Mouse (Mus musculus): ENCODE data around the gene Pam16. TPM values are rescaled to one million over a fixed set of nuclear protein-coding genes. Genes with fewer than 3 reads are reported as not detected.

Gene Pam16
- polyA plus RNA-seq, 1 experiment from 2014 or later: 134 TPM

DNA sequence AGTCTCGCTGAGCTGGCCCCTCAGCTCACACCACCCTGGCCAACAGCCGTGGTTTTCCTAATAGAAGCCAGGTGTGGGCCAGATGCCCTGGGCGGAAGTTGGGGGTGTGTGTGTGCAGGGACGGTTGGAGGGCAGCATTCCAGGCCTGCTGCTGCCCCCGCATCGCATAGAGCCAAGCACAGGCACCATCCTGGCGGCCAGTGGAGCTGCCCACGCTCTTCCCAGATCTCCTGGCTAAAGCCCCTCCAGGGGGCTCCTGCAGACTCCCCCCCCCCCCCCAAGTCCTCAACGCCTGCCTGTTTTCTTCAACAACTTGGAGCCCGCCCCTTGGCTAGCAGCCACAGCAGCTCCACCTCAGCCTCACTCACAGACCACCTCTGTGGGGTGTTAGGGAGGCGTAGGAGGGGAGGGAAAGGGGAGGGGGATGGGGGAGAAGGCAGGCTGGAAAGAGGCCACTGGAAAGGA lies 34.0 kb upstream of the Pam16 start:
- Histone ChIP-seq H3K4me2 (peak overlapping the region; percentile 2; the same call in 1 of the 2 replicates), H3K27me3 (ENCODE audit: control insufficient read depth, insufficient read depth, low read length) (no peaks in the 10 kb centered on the region), H3K9ac (ENCODE audit: low read depth, low read length) (peak overlapping the region; percentile 58; the same call in 1 of the 2 replicates), H3K27ac (ENCODE audit: low read depth, low read length) (peak overlapping the region; percentile 75), H3K4me3 (ENCODE audit: low read depth, low read length) (no peak overlapping the region; the same call in 1 of the 2 replicates), H3K36me3 (ENCODE audit: control insufficient read depth, insufficient read depth, low read length) (peaks cover 10% of the 10 kb centered on the region), H3K9me3 (replicated peaks; ENCODE audit: control insufficient read depth, low read length) (no peaks in the 10 kb centered on the region), H3K4me1 (ENCODE audit: control insufficient read depth, insufficient read depth, low read length) (peaks cover 37% of the 10 kb centered on the region)
- WGBS (ENCODE audit: insufficient replicate concordance): 27% methylated on average over 11 of the region's 11 CpGs
- ATAC-seq (replicated peaks; ENCODE audit: insufficient number of reproducible peaks, low FRiP score, low TSS enrichment): peak; percentile 57

DNA sequence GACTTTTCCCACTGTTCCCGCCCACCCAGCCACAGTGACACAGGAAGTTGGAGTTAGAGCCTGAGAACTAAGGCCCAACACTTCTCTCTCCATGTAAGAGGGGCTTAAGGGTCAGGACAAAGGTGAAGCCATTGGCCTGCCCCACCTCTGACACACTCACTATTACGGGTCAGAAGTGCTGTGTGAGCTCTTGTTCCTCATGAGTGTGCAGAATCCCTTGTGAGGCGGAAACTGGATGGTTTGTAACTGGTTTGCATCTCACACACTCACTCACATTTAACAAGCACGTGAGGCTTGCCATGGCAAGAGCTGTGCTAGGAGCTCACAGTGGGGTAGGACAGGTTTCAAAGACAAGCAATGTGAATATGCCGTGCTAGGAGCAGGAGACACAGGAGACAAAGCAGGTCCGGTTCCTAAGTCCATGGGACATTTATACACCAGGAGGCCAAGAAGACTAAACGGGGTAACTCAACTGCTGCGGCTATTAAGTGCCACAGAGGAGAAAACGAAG lies 31.8 kb upstream of the Pam16 start:
- no peaks in the 10 kb centered on the region for H3K27me3 ChIP-seq (ENCODE audit: control insufficient read depth, insufficient read depth, low read length)
- 50% methylated on average over 9 of the region's 9 CpGs for WGBS (ENCODE audit: insufficient replicate concordance)
- no peak for ATAC-seq (replicated peaks; ENCODE audit: insufficient number of reproducible peaks, low FRiP score, low TSS enrichment)
- no peak overlapping the region for H3K4me2 ChIP-seq
- H3K4me3 ChIP-seq (ENCODE audit: low read depth, low read length): no peak overlapping the region
- H3K9me3 ChIP-seq (replicated peaks; ENCODE audit: control insufficient read depth, low read length): no peaks in the 10 kb centered on the region
- peaks cover 52% of the 10 kb centered on the region for H3K4me1 ChIP-seq (ENCODE audit: control insufficient read depth, insufficient read depth, low read length)
- H3K9ac ChIP-seq (ENCODE audit: low read depth, low read length): peak overlapping the region; percentile 29
- peaks cover 17% of the 10 kb centered on the region for H3K36me3 ChIP-seq (ENCODE audit: control insufficient read depth, insufficient read depth, low read length)
- peak overlapping the region; percentile 84 for H3K27ac ChIP-seq (ENCODE audit: low read depth, low read length)

DNA sequence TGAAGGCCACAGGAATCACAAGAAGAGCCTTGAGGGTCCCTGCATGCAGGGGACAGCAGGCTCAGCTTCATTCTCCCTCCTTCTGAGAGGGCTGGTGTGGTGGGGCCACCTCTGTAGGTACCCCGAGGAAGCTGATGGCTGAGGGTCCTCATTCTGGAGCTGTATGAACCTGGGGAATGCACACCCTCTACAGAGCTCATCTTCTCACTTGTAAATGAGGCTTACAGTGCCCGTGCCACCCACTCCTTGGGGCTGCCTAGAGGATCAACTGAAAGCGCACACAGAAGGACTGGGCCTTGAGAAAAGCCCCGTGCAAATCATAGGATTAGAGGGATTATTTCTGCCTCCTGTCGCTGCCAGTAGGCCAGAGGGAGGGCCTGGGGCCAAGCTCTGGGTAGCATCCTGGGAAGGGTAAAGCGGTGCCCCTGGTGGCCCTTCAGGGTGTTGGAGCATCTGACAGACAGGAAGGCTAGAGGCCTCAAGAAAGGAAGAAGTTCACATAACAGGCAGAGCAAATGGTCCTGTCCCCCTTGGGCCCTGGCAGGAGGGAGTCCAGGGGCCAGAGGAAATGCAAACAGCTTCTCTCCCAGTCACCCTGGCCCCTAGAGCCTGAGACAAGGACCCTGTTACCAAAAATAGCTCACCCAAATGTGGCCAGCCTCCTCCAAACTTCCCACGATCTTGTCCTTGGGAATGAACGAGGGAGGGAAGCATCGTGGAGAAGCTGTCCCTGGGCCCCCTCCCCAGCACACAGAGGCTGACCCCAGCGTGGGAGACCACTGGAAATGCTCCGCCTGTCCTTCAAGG lies 31.2 kb upstream of the Pam16 start:
- 21% methylated on average over 11 of the region's 11 CpGs for WGBS (ENCODE audit: insufficient replicate concordance)
- peaks cover 54% of the 10 kb centered on the region for H3K4me1 ChIP-seq (ENCODE audit: control insufficient read depth, insufficient read depth, low read length)
- H3K9ac ChIP-seq (ENCODE audit: low read depth, low read length): peak overlapping the region; percentile 65
- no peaks in the 10 kb centered on the region for H3K27me3 ChIP-seq (ENCODE audit: control insufficient read depth, insufficient read depth, low read length)
- H3K4me3 ChIP-seq (ENCODE audit: low read depth, low read length): no peak overlapping the region
- no peak for ATAC-seq (replicated peaks; ENCODE audit: insufficient number of reproducible peaks, low FRiP score, low TSS enrichment)
- peaks cover 10% of the 10 kb centered on the region for H3K36me3 ChIP-seq (ENCODE audit: control insufficient read depth, insufficient read depth, low read length)
- peak overlapping the region; percentile 84 for H3K27ac ChIP-seq (ENCODE audit: low read depth, low read length)
- no peaks in the 10 kb centered on the region for H3K9me3 ChIP-seq (replicated peaks; ENCODE audit: control insufficient read depth, low read length)
- peak overlapping the region; percentile 20 for H3K4me2 ChIP-seq

DNA sequence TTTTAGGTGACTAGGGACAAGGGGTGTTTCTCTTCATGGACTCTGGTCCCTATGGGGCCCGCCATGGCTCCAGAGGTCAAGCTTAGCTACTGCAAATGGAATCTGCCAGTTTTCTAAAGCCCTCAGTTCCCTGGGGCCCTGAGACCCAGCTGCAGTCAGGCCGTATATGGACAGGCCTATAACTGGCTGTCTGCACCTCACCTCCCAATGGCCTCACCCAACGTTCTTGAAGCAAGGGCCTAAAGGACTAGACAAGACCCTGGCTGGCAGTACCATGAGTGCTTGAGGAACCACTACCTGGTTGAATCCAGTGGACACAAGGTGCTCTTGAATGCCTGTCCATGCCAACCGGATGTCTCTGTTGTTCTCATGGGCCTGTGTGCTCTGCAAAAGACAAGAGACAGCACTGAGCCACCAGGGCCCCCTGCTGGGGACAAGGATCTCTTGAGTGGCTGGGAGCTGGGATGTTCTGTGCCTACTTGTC lies 30.5 kb upstream of the Pam16 start:
- Histone ChIP-seq H3K27me3 (ENCODE audit: control insufficient read depth, insufficient read depth, low read length) (no peaks in the 10 kb centered on the region), H3K4me1 (ENCODE audit: control insufficient read depth, insufficient read depth, low read length) (peaks cover 54% of the 10 kb centered on the region), H3K9me3 (replicated peaks; ENCODE audit: control insufficient read depth, low read length) (no peaks in the 10 kb centered on the region), H3K4me2 (no peak overlapping the region), H3K36me3 (ENCODE audit: control insufficient read depth, insufficient read depth, low read length) (peaks cover 9% of the 10 kb centered on the region), H3K27ac (ENCODE audit: low read depth, low read length) (peak overlapping the region; percentile 84), H3K4me3 (ENCODE audit: low read depth, low read length) (no peak overlapping the region), H3K9ac (ENCODE audit: low read depth, low read length) (peak overlapping the region; percentile 65)
- ATAC-seq (replicated peaks; ENCODE audit: insufficient number of reproducible peaks, low FRiP score, low TSS enrichment): no peak
- 56% methylated on average over 4 of the region's 4 CpGs for WGBS (ENCODE audit: insufficient replicate concordance)

DNA sequence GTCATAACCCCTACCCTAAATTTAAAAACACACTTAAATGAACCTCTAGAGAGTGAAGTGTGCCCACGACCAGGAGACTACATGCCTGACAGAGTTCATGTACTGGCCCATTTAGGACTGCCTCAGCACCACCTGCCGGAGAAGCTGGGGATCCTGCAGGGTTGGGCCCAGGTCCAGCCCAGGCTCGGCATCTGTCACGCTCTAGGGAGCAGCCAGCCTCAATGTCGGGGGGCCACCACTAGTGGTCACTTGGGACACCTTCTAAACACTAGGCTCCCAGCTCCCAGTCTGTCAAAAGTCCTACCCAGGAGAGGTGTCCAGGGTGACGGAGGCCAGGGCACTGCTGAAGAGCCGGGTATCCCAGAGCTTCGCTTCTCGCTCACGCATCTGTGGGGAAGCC lies 29.9 kb upstream of the Pam16 start:
- Histone ChIP-seq H3K4me2 (no peak overlapping the region), H3K27me3 (ENCODE audit: control insufficient read depth, insufficient read depth, low read length) (no peaks in the 10 kb centered on the region), H3K9me3 (replicated peaks; ENCODE audit: control insufficient read depth, low read length) (no peaks in the 10 kb centered on the region), H3K4me3 (ENCODE audit: low read depth, low read length) (no peak overlapping the region), H3K9ac (ENCODE audit: low read depth, low read length) (0 out of 2 replicates have a peak overlapping the region, but pooled peaks have one; percentile 16), H3K27ac (ENCODE audit: low read depth, low read length) (0 out of 2 replicates have a peak overlapping the region, but pooled peaks have one; percentile 84), H3K36me3 (ENCODE audit: control insufficient read depth, insufficient read depth, low read length) (peaks cover 15% of the 10 kb centered on the region), H3K4me1 (ENCODE audit: control insufficient read depth, insufficient read depth, low read length) (peaks cover 54% of the 10 kb centered on the region)
- no peak for ATAC-seq (replicated peaks; ENCODE audit: insufficient number of reproducible peaks, low FRiP score, low TSS enrichment)
- 73% methylated on average over 10 of the region's 10 CpGs for WGBS (ENCODE audit: insufficient replicate concordance)

DNA sequence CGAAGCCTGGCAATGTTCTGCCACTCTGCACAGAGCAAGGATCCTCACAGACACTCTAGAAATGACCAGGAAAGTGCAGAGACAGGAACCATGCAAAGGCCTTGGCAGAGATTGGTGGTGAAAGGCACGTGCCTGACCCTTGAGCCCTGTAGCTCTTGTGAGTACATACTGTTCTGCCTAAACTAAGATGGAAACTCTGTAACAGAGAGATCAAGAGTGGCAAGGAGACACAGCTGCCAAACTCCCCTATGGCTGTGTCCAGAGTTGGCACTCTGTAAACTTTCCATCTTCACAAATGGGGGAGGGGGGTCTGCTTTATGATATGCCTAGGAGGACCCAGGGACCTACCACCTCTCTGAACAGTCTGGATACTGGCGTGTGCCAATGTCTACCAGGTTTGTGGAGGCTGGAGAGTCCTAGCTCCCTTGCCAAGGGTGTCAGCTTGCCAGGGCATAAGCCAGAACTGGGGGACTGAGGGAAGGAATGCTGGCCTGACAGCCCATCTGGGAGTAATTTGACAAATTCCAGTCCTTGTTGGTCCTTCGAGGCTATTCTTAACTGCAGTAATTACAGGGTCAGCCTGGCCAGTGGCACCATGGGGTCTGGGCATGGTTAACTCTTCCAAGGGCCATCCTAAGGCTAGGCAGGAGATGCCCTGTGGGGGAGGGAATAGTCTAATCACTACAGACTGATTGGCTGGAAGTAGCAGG lies 28.1 kb upstream of the Pam16 start:
- Histone ChIP-seq H3K9me3 (replicated peaks; ENCODE audit: control insufficient read depth, low read length) (no peaks in the 10 kb centered on the region), H3K36me3 (ENCODE audit: control insufficient read depth, insufficient read depth, low read length) (peaks cover 30% of the 10 kb centered on the region), H3K27me3 (ENCODE audit: control insufficient read depth, insufficient read depth, low read length) (no peaks in the 10 kb centered on the region), H3K27ac (ENCODE audit: low read depth, low read length) (peak overlapping the region; percentile 64), H3K9ac (ENCODE audit: low read depth, low read length) (peak overlapping the region; percentile 10; the same call in 1 of the 2 replicates), H3K4me1 (ENCODE audit: control insufficient read depth, insufficient read depth, low read length) (peaks cover 49% of the 10 kb centered on the region), H3K4me2 (no peak overlapping the region), H3K4me3 (ENCODE audit: low read depth, low read length) (no peak overlapping the region)
- no peak for ATAC-seq (replicated peaks; ENCODE audit: insufficient number of reproducible peaks, low FRiP score, low TSS enrichment)
- WGBS (ENCODE audit: insufficient replicate concordance): 54% methylated on average over 4 of the region's 4 CpGs

DNA sequence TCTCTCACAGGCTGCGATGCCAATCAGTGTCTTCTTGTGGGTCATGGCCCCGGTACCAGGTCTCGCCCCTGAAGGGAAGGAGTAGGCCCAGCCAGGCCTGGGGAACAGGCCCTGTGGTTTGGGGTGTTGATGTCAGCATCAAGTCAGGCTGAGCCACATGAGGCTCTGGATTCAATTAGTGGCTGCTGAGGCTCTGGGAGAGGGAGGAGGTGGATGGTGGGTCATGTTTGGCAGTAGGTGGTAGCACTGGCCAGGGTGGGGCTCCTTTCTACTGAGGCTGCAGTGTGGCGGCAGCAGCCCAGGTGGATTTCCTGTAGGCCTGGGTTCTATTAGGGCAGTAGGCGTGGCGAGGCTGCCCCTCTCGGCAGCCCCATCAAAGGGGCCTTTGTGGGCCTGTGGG lies 26.8 kb upstream of the Pam16 start:
- Histone ChIP-seq H3K36me3 (ENCODE audit: control insufficient read depth, insufficient read depth, low read length) (peaks cover 30% of the 10 kb centered on the region), H3K9me3 (replicated peaks; ENCODE audit: control insufficient read depth, low read length) (no peaks in the 10 kb centered on the region), H3K27me3 (ENCODE audit: control insufficient read depth, insufficient read depth, low read length) (no peaks in the 10 kb centered on the region), H3K9ac (ENCODE audit: low read depth, low read length) (peak overlapping the region; percentile 28; the same call in 1 of the 2 replicates), H3K4me3 (ENCODE audit: low read depth, low read length) (no peak overlapping the region), H3K27ac (ENCODE audit: low read depth, low read length) (peak overlapping the region; percentile 55; the same call in 1 of the 2 replicates), H3K4me2 (no peak overlapping the region), H3K4me1 (ENCODE audit: control insufficient read depth, insufficient read depth, low read length) (peaks cover 54% of the 10 kb centered on the region)
- 75% methylated on average over 7 of the region's 7 CpGs for WGBS (ENCODE audit: insufficient replicate concordance)
- no peak for ATAC-seq (replicated peaks; ENCODE audit: insufficient number of reproducible peaks, low FRiP score, low TSS enrichment)

DNA sequence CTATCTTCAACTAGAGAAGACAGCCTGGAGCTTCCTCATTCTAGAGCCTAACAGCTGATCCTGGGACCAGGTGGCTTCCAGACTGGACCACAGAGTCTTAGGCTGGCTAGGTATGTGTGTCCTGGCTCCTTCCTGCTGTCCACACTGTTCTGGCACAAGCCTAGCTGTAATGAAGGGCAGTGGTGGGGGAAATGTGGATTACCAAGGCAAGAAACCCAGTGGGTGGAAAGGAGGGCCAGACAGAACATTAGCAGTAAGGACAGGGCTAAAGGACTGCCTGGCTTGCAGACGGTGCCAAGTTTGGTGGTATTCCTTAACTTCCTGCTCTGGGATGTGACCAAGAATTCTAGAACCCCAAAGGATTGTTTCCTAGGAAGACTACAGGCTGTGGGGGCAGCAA lies 26.3 kb upstream of the Pam16 start:
- Histone ChIP-seq H3K36me3 (ENCODE audit: control insufficient read depth, insufficient read depth, low read length) (peaks cover 30% of the 10 kb centered on the region), H3K27ac (ENCODE audit: low read depth, low read length) (peak overlapping the region; percentile 55), H3K9ac (ENCODE audit: low read depth, low read length) (no peak overlapping the region; the same call in 1 of the 2 replicates), H3K27me3 (ENCODE audit: control insufficient read depth, insufficient read depth, low read length) (no peaks in the 10 kb centered on the region), H3K4me2 (no peak overlapping the region), H3K4me3 (ENCODE audit: low read depth, low read length) (no peak overlapping the region), H3K4me1 (ENCODE audit: control insufficient read depth, insufficient read depth, low read length) (peaks cover 54% of the 10 kb centered on the region), H3K9me3 (replicated peaks; ENCODE audit: control insufficient read depth, low read length) (no peaks in the 10 kb centered on the region)
- ATAC-seq (replicated peaks; ENCODE audit: insufficient number of reproducible peaks, low FRiP score, low TSS enrichment): no peak
- WGBS (ENCODE audit: insufficient replicate concordance): 80% methylated on average over 1 of the region's 1 CpGs
